Mouse (Mus musculus) MEL (cell line): ENCODE data around the gene Oxsr1. TPM values are rescaled to one million over a fixed set of nuclear protein-coding genes. Genes with fewer than 3 reads are reported as not detected.
A peak's percentile ranks its signal among the peaks of the same experiment; 100 is the strongest.
"Not testable (repeated sequence)": the region's sequence is repeated elsewhere in the genome, so short reads cannot be mapped to it uniquely, and the experiment has no call there.

Experiments used
- DNase-seq: peaks from one replicate; pipeline ENCODE4 v3.0.0; 2011; ENCODE audit warnings: low read depth, low spot score
- H3K27ac ChIP-seq: 2 replicates; pipeline ENCODE4 v1.5.1; 2012; ENCODE audit warnings: low read depth, mild to moderate bottlenecking, control low read depth, low read length, moderate library complexity; ENCODE audit not compliant: control insufficient read depth
- H3K27me3 ChIP-seq, 2 experiments: fragments of 150-350 bp in 1 of 2; sonication (generic) in 1 of 2; 2 replicates each; pipeline ENCODE4 v1.6.1; 2012; ENCODE audit warnings: low read length in 2 of 2, mild to moderate bottlenecking in 2 of 2, improper control_type of control experiment in 1 of 2, moderate library complexity in 1 of 2; ENCODE audit not compliant: insufficient read depth in 2 of 2, control insufficient read depth in 1 of 2
- H3K36me3 ChIP-seq, 2 experiments: 2 replicates each; pipeline ENCODE4 v1.6.1; 2012 to 2014; ENCODE audit warnings: low read length in 2 of 2, improper control_type of control experiment in 1 of 2, inconsistent platforms in 1 of 2, mild to moderate bottlenecking in 1 of 2; ENCODE audit not compliant: insufficient read depth in 2 of 2, control insufficient read depth in 1 of 2
- H3K4me1 ChIP-seq, 2 experiments: fragments of 150-350 bp in 1 of 2; sonication (generic) in 1 of 2; 2 replicates each; pipeline ENCODE4 v1.6.1; 2012; ENCODE audit warnings: low read length in 2 of 2, improper control_type of control experiment in 1 of 2, mild to moderate bottlenecking in 1 of 2; ENCODE audit not compliant: insufficient read depth in 2 of 2, control insufficient read depth in 1 of 2
- H3K4me3 ChIP-seq, 2 experiments: fragments of 150-350 bp in 1 of 2; sonication (generic) in 1 of 2; 2 replicates each; pipeline ENCODE4 v1.5.1; 2012; ENCODE audit warnings: low read depth in 2 of 2, low read length in 2 of 2, mild to moderate bottlenecking in 2 of 2, moderate library complexity in 2 of 2, control low read depth in 1 of 2, improper control_type of control experiment in 1 of 2; ENCODE audit not compliant: control insufficient read depth in 1 of 2, insufficient read depth in 1 of 2
- H3K79me2 ChIP-seq: 2 replicates; pipeline ENCODE4 v1.6.1; 2012; ENCODE audit warnings: mild to moderate bottlenecking, low read length, moderate library complexity; ENCODE audit not compliant: control insufficient read depth, poor library complexity, insufficient read depth
- H3K9ac ChIP-seq: 2 replicates; pipeline ENCODE4 v1.6.1; 2012; ENCODE audit warnings: low read depth, mild to moderate bottlenecking, control low read depth, low read length, moderate library complexity; ENCODE audit not compliant: control insufficient read depth, poor library complexity, severe bottlenecking
- H3K9me3 ChIP-seq: fragments of 150-350 bp; sonication (generic); replicated peaks from 2 replicates; pipeline ENCODE4 v1.6.1; 2012; ENCODE audit warnings: mild to moderate bottlenecking, low read length, improper control_type of control experiment, moderate library complexity; ENCODE audit not compliant: insufficient read depth
- BHLHE40 ChIP-seq: IDR thresholded peaks from 2 replicates; pipeline ENCODE4 v1.6.1; 2012; ENCODE audit warnings: low read depth, mild to moderate bottlenecking, inconsistent platforms, low read length, improper control_type of control experiment, borderline replicate concordance
- CTCF ChIP-seq, 3 experiments: IDR thresholded peaks in 2 of 3; conservative IDR thresholded peaks in 1 of 3; 2 replicates each; pipeline ENCODE4 v1.5.1; 2011 to 2012; ENCODE audit warnings: low read length in 3 of 3, low read depth in 2 of 3, mild to moderate bottlenecking in 2 of 3, improper control_type of control experiment in 1 of 3, inconsistent platforms in 1 of 3, mixed read lengths in 1 of 3, moderate library complexity in 1 of 3; ENCODE audit not compliant: control insufficient read depth in 1 of 3, insufficient read depth in 1 of 3, poor library complexity in 1 of 3, severe bottlenecking in 1 of 3
- ELF1 ChIP-seq: IDR thresholded peaks from 2 replicates; pipeline ENCODE4 v1.6.1; 2014; ENCODE audit warnings: low read depth, mild to moderate bottlenecking, inconsistent platforms, low read length, improper control_type of control experiment, moderate library complexity
- JUND ChIP-seq: IDR thresholded peaks from 2 replicates; pipeline ENCODE4 v1.6.1; 2011; ENCODE audit warnings: low read depth, mild to moderate bottlenecking, improper control_type of control experiment, low read length
- KAT2A ChIP-seq: conservative IDR thresholded peaks from 2 replicates; pipeline ENCODE4 v1.6.1; 2012; ENCODE audit warnings: low read depth, low read length, improper control_type of control experiment, inconsistent platforms
- MAFK ChIP-seq: IDR thresholded peaks from 2 replicates; pipeline ENCODE4 v1.6.1; 2011; ENCODE audit warnings: low read depth, mild to moderate bottlenecking, low read length, improper control_type of control experiment, borderline replicate concordance
- MAX ChIP-seq: IDR thresholded peaks from 2 replicates; pipeline ENCODE4 v1.6.1; 2011; ENCODE audit warnings: low read length, improper control_type of control experiment
- MAZ ChIP-seq: IDR thresholded peaks from 2 replicates; pipeline ENCODE4 v1.6.1; 2012; ENCODE audit warnings: low read depth, mild to moderate bottlenecking, inconsistent platforms, low read length, improper control_type of control experiment
- MYC ChIP-seq: IDR thresholded peaks from 2 replicates; pipeline ENCODE4 v1.6.1; 2011; ENCODE audit warnings: low read depth, mild to moderate bottlenecking, low read length, improper control_type of control experiment, moderate library complexity
- NELFE ChIP-seq: IDR thresholded peaks from 2 replicates; pipeline ENCODE4 v1.6.1; 2011; ENCODE audit warnings: low read depth, low read length, improper control_type of control experiment
- NRF1 ChIP-seq: IDR thresholded peaks from 2 replicates; pipeline ENCODE4 v1.6.1; 2014; ENCODE audit warnings: low read depth, mild to moderate bottlenecking, inconsistent platforms, low read length, improper control_type of control experiment, moderate library complexity; ENCODE audit not compliant: poor library complexity, insufficient read depth, severe bottlenecking
- POLR2AphosphoS2 ChIP-seq: IDR thresholded peaks from 2 replicates; pipeline ENCODE4 v1.6.1; 2011; ENCODE audit warnings: low read length, improper control_type of control experiment
- RAD21 ChIP-seq: IDR thresholded peaks from 2 replicates; pipeline ENCODE4 v1.6.1; 2011; ENCODE audit warnings: mild to moderate bottlenecking, low read depth, low read length, improper control_type of control experiment
- SIN3A ChIP-seq: IDR thresholded peaks from 2 replicates; pipeline ENCODE4 v1.6.1; 2012; ENCODE audit warnings: low read length, improper control_type of control experiment, inconsistent platforms
- SMC3 ChIP-seq: IDR thresholded peaks from 2 replicates; pipeline ENCODE4 v1.6.1; 2011; ENCODE audit warnings: low read depth, low read length, improper control_type of control experiment
- TAL1 ChIP-seq: IDR thresholded peaks from 2 replicates; pipeline ENCODE4 v1.6.1; 2012; ENCODE audit warnings: mild to moderate bottlenecking, inconsistent platforms, low read length, moderate library complexity, mixed read lengths
- USF1 ChIP-seq: IDR thresholded peaks from 2 replicates; pipeline ENCODE4 v1.6.1; 2014; ENCODE audit warnings: low read depth, mild to moderate bottlenecking, inconsistent platforms, low read length, improper control_type of control experiment, moderate library complexity
- ZKSCAN1 ChIP-seq: IDR thresholded peaks from 2 replicates; pipeline ENCODE4 v1.6.1; 2012; ENCODE audit warnings: low read depth, mild to moderate bottlenecking, inconsistent platforms, low read length, improper control_type of control experiment, moderate library complexity
- ZNF384 ChIP-seq: IDR thresholded peaks from 2 replicates; pipeline ENCODE4 v1.6.1; 2012; ENCODE audit warnings: low read depth, mild to moderate bottlenecking, inconsistent platforms, low read length, improper control_type of control experiment
- polyA plus RNA-seq, 2 experiments: library from polyadenylated mRNA; stranded (reverse) in 1 of 2; unstranded in 1 of 2; fragments of >175 nt in 1 of 2; fragments of >200 nt in 1 of 2; gene quantifications; 2 replicates each; pipeline versions ENCODE4 v1.2.1 to v1.2.4; 2012; ENCODE audit warnings: low replicate concordance in 2 of 2, low read depth in 1 of 2; ENCODE audit not compliant: insufficient read length in 2 of 2, insufficient read depth in 1 of 2, missing spikeins in 1 of 2
- total RNA-seq: library from RNA; depleted of rRNA; stranded (reverse); fragments of 300-350 nt; gene quantifications from 2 replicates; pipeline ENCODE4 v1.2.3, GENCODE M21; 2012

Oxsr1 gene
- total and polyA plus RNA-seq, 3 experiments: 25.6 to 304 (median 37.6) TPM

GRCm38 (mm10) chr9:119274814-119275213 lies 47.4 kb downstream of the Oxsr1 start:
- DNase-seq: peak; percentile 31
- H3K27ac ChIP-seq, H3K9me3 ChIP-seq, H3K79me2 ChIP-seq, H3K9ac ChIP-seq, H3K4me3 ChIP-seq, H3K4me1 ChIP-seq, H3K36me3 ChIP-seq, H3K27me3 ChIP-seq: not testable (repeated sequence)
- TF ChIP-seq ZNF384: 0 out of 2 replicates have a peak, but pooled peaks have one; percentile 8
- TF ChIP-seq RAD21: peak; percentile 18
- TF ChIP-seq CTCF (IDR thresholded peaks at IDR 0.05 in 2 of 3, conservative IDR thresholded peaks at IDR 0.05 in 1 of 3; ENCODE audit: control insufficient read depth in 1 of 3, insufficient read depth in 1 of 3, low read depth in 2 of 3, low read length in 3 of 3, poor library complexity in 1 of 3, severe bottlenecking in 1 of 3): peak in 1 of 3 experiments; percentile 40; a peak in 2 of 6 replicates
- peak; percentile 40 for TF ChIP-seq SMC3

GRCm38 (mm10) chr9:119271496-119271895 lies 50.7 kb downstream of the Oxsr1 start:
- Histone ChIP-seq H3K9ac (no peak overlapping the region), H3K27me3 (no peaks in the 10 kb centered on the region), H3K4me3 (no peak overlapping the region), H3K4me1 (no peaks in the 10 kb centered on the region), H3K79me2 (no peaks in the 10 kb centered on the region), H3K27ac (no peak overlapping the region), H3K9me3 (no peaks in the 10 kb centered on the region), H3K36me3 (peaks cover 0 to 14% of the 10 kb centered on the region in 2 experiments; a peak in 2 of 4 replicates)
- no peak for DNase-seq
- no peak for TF ChIP-seq JUND
- no peak for TF ChIP-seq NRF1
- no peak for TF ChIP-seq POLR2AphosphoS2
- no peak for TF ChIP-seq NELFE
- no peak for TF ChIP-seq USF1
- TF ChIP-seq TAL1: no peak
- TF ChIP-seq MAFK: no peak
- TF ChIP-seq MAZ: no peak
- no peak for TF ChIP-seq BHLHE40
- no peak for TF ChIP-seq ZKSCAN1
- TF ChIP-seq MYC: no peak
- TF ChIP-seq ELF1: no peak
- TF ChIP-seq MAX: no peak

GRCm38 (mm10) chr9:119268588-119269145 lies 53.6 kb downstream of the Oxsr1 start:
- no peaks in the 10 kb centered on the region for H3K79me2 ChIP-seq
- no peak overlapping the region for H3K9ac ChIP-seq
- no peaks in the 10 kb centered on the region for H3K9me3 ChIP-seq
- DNase-seq: no peak
- H3K27me3 ChIP-seq: no peaks in the 10 kb centered on the region
- no peak overlapping the region for H3K27ac ChIP-seq
- H3K4me3 ChIP-seq: no peak overlapping the region
- no peak for TF ChIP-seq ZNF384
- TF ChIP-seq NELFE: no peak
- no peak for TF ChIP-seq KAT2A
- no peak for TF ChIP-seq SIN3A
- H3K36me3 ChIP-seq: peaks cover 0 to 13% of the 10 kb centered on the region in 2 experiments; a peak in 2 of 4 replicates
- no peaks in the 10 kb centered on the region for H3K4me1 ChIP-seq
